Mouse (Mus musculus): ENCODE results near the gene Orc1. TPM values are rescaled to one million over a fixed set of nuclear protein-coding genes. Genes with fewer than 3 reads are reported as not detected.

Orc1 gene
- 9.8 and 11.3 TPM in 2 replicates for total RNA-seq (2015; ENCODE audit: low replicate concordance)
- 16.6 and 22.4 TPM in 2 replicates for total RNA-seq (2017; ENCODE audit: low replicate concordance)

GRCm38 (mm10) chr4:108578840-108579742 lies at the start of gene Orc1, which contains the start of gene Prpf38a:
Gene Orc1 (plus strand): TSS chr4:108579423.
Gene Prpf38a (minus strand): TSS chr4:108579336.
- peak; percentile 94 for ATAC-seq (replicated peaks; ENCODE audit: low FRiP score, poor library complexity, severe bottlenecking)

- no peak for ATAC-seq (replicated peaks; ENCODE audit: low FRiP score, poor library complexity, severe bottlenecking)
These were observed 39.5 kb upstream of the Orc1 start for GRCm38 (mm10) chr4:108539701-108540100.

DNA sequence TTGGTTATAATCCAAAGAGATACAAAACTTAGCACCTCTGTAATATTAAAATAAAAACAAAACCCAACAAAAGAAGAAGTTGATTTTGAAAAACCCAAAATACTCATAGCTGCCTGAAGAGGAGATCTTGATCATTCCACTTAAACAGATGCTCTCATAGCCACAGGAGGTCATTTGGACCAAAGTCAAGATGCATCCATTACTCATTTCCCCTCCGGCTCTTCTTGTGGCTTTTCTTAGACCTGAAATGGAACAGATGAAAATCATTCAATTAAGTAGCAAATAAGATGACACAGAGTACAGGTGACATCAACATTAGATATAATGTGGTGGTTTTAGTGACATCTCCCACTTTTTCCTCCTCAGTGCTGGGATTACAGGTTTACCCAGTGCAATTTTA lies 14.2 kb upstream of the Orc1 start:
- no peak for ATAC-seq (replicated peaks; ENCODE audit: low FRiP score, poor library complexity, severe bottlenecking)

GRCm38 (mm10) chr4:108572644-108573043 lies 6.6 kb upstream of the Orc1 start:
- no peak for ATAC-seq (replicated peaks; ENCODE audit: low FRiP score, poor library complexity, severe bottlenecking)

GRCm38 (mm10) chr4:108579743-108580411 lies 654 bp downstream of the Orc1 start:
- 0 out of 2 replicates have a peak, but pooled peaks have one; percentile 32 for ATAC-seq (replicated peaks; ENCODE audit: low FRiP score, poor library complexity, severe bottlenecking)

DNA sequence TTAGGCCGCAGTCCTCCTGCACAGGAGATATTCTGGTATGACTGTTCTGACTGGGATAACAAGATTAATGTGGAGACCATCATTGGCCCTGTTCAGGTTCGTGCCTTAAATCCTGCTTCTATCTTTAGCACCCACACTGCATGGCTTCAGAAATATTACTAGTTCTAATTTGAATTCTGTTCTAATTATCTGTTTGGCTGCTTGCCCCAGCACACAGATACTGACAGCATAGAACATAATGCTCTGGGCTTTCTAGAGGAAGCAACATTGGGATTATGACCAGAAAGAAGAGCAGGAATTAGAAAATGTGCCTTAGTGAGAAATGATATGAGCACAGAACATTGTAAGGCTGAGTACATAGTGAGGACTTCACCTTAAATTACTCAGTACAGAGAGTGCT lies 14.2 kb downstream of the Orc1 start:
- no peak for ATAC-seq (replicated peaks; ENCODE audit: low FRiP score, poor library complexity, severe bottlenecking)

DNA sequence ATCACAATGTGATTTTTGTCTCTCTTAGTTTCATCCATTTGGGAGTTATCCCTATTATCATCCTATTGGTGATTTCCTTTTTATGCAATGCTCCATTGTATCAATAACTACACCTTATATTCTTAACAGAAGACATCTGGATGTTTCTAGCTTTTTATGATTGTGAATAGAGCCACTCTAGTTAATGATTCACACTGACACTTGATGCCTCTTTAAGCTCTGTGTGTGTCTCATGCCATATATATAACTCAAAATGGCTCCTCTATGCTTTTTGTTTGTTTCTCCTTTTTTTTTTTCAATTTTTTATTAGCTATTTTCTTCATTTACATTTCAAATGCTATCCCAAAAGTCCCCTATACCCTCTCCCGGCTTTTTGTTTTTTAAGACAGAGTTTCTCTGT lies 16.6 kb downstream of the Orc1 start:
- ATAC-seq (replicated peaks; ENCODE audit: low FRiP score, poor library complexity, severe bottlenecking): no peak

- ATAC-seq (replicated peaks; ENCODE audit: low FRiP score, poor library complexity, severe bottlenecking): no peak
These were observed 19.1 kb downstream of the Orc1 start for GRCm38 (mm10) chr4:108598306-108598705.

DNA sequence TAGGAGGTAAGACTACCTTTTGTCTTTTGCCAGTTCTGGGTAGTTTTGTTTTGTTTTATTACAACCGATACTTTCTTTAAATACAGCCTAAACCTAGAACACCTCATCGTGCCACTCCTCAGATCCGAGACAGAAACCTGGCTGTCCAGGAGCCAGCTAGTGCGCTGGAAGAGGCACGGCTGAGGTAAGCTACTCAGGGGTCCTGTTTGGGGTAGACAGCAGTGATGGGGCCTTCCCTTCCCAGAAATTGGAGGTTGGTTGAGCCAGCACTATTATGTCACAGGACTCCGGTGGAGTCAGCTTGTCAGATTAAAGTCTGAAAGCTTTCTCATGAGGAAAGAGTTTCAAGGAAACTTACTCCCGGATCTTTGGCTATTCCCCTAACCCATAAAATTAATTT lies 22.6 kb downstream of the Orc1 start:
- no peak for ATAC-seq (replicated peaks; ENCODE audit: low FRiP score, poor library complexity, severe bottlenecking)

GRCm38 (mm10) chr4:108608651-108609050 lies 29.4 kb downstream of the Orc1 start:
- no peak for ATAC-seq (replicated peaks; ENCODE audit: low FRiP score, poor library complexity, severe bottlenecking)

- ATAC-seq (replicated peaks; ENCODE audit: low FRiP score, poor library complexity, severe bottlenecking): no peak
These were observed 31.7 kb downstream of the Orc1 start for GRCm38 (mm10) chr4:108610935-108611334.

DNA sequence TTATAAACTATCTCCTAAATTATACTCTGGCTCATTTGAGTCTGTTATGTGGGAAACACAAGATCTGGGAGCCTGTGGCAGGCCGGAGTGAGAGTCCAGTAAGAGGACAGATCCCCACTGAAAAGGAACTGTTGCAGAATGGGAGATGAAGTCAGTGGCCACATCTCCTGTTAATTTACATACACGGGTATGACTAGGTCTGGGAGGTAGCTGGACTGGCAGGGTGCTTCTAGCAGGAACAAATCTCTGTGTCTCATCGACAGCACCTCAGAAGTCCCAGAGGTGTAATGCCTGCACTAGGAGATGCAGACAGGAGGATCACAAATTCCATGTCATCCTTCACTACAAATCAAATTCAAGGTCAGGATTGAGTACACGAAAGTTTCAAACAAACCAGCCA lies 39.4 kb downstream of the Orc1 start:
- ATAC-seq (replicated peaks; ENCODE audit: low FRiP score, poor library complexity, severe bottlenecking): no peak

DNA sequence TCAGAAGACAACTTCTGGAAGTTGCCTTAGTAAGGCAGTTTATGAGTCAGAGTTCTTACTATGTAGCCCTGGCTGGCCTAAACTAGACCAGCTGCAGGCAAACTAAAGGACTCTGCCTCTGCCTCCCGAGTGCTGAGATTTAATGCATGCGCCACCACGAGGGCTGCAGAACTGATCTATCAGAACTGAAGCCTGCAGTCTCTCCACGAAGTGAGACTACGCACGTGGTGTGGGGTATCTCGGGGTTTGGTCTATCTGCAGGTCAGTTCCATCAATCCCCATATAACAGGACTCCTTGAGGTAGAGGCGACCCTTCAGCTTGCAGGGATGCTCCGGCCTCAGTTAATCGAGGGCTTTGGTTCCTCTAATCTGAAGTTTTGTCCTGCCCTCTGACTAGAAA lies 39.9 kb downstream of the Orc1 start:
- peak; percentile 10; the same call in 1 of the 2 replicates for ATAC-seq (replicated peaks; ENCODE audit: low FRiP score, poor library complexity, severe bottlenecking)

DNA sequence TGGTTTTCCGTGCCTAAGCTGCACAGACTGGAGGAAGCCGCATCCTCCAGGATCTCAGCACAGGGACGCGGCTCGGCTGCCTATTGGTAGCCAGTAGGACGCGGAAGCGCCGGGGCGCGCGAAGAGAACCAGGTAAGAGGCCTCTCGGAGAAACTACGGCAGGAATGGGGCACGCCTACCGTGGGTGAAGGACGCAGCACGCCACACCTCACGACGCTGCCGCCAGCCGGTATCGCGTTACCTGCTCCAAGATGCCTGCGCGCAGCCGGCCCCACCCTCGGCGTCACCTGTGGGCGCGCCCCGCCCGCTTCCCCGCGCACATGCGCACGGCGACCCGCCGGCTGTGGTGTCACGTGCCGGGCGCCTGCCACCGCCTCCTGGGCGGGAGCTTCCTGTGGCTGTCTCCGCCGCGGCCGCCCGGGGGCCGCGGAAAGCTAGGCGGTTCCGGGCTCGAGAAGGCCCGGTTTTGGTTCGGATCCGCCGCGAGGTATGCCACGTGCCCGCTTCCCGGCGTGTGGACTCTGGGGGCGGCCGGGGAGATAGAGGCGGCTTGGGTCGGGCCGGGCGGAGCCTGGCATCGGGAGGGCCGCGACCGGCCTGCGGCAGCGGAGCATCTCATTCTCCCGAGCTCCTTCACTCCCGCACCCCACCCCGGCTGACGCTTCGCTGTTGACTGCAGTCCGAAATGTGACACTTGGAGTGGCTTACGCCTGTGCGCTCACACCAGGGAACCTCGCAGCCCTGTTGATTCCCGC lies 40.5 kb downstream of the Orc1 start, which contains the start of gene Cc2d1b:
TSS of gene Cc2d1b (plus strand) at position 354 of the 755 bp plus-strand sequence.
- ATAC-seq (replicated peaks; ENCODE audit: low FRiP score, poor library complexity, severe bottlenecking): peak; percentile 93

- peak; percentile 29 for ATAC-seq (replicated peaks; ENCODE audit: low FRiP score, poor library complexity, severe bottlenecking)
These were observed 41.3 kb downstream of the Orc1 start for GRCm38 (mm10) chr4:108620536-108620935.

DNA sequence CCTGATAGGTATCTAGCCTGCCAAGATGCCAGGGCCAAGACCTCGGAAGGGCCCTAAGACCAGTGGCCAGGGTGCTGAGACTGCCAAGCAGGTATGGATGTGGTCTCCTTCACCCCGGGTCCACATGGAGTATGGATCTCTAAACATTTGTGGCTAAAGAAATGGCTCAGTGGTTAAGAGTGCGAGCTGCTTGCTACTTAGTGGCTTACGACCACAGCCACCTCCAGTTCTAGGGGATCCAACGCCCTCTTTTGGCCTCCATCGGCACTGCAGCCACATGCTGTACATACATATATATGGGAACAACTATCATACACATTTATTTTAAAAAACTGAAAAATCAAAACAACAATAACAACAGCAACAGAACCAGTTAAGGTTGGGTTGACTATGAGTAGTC lies 42.3 kb downstream of the Orc1 start:
- no peak for ATAC-seq (replicated peaks; ENCODE audit: low FRiP score, poor library complexity, severe bottlenecking)

GRCm38 (mm10) chr4:108627066-108627465 lies 47.8 kb downstream of the Orc1 start:
- ATAC-seq (replicated peaks; ENCODE audit: low FRiP score, poor library complexity, severe bottlenecking): no peak

DNA sequence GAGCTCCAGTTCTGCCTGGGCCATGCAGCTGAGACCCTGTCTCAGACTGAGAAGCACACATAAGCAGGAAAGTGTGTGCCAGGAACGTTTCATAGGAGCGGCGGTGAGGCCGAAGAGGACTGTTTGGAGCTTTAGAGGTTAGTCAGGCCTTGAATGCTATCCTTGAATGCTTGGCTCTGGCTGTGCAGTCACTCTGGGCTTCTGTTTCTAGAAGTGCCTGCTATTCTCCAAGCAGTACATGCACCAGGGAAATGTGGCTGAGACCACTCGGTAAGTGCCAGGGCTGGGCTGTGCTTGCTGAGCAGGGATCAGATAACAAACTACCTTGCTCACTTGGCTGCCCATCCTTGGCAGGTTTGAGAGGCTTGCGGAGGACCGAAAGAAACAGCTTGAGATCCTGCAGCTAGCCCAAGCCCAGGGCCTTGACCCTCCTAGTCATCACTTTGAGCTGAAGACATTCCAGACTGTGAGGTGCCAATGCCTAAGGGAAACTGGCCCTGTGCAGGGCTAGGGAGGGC lies 50.2 kb downstream of the Orc1 start:
- ATAC-seq (replicated peaks; ENCODE audit: low FRiP score, poor library complexity, severe bottlenecking): no peak

DNA sequence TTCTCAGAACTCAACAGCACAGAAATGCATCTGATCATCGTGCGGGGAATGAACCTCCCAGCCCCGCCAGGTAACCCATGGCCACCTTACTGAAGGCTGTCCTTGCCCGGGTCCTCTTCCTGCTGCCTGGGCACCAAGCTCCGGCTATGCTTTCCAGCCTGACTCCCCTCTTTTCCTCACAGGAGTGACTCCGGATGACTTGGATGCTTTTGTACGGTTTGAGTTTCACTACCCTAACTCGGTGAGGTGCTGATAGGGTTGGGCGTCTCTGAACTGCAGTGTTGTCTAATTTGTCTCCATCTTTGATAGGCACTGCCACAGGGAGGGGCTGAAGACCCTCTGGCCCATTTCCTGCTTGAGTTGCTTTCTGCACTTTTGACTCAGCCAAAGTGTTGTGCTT lies 50.9 kb downstream of the Orc1 start:
- no peak for ATAC-seq (replicated peaks; ENCODE audit: low FRiP score, poor library complexity, severe bottlenecking)

DNA sequence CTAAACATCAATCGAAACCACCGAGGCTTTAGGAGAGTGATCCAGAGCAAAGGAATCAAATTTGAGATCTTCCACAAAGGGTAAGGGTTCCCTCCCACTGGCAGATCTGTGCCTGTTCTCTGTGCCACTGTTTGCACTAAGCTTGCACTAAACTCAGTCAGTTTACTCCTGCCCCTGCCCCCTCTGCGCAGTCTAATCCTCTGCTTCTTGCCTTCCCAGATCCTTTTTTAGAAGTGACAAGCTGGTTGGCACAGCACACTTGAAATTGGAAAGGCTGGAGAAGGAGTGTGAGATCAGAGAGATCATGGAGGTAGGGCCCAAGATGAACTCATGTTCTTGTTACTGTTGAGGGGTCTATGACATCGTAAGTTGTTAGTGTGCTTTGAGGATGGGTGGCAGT lies 52.4 kb downstream of the Orc1 start:
- ATAC-seq (replicated peaks; ENCODE audit: low FRiP score, poor library complexity, severe bottlenecking): no peak
